Mouse (Mus musculus) lung, postnatal 0 days (tissue): Measurements from ENCODE around the gene Zfp874b.

ENCODE experiments used
- CTCF ChIP-seq: IDR thresholded peaks from 2 replicates; pipeline ENCODE4 v1.5.1; 2016; ENCODE audit warnings: antibody characterized with exemption, mild to moderate bottlenecking
- EP300 ChIP-seq: IDR thresholded peaks from 2 replicates; pipeline ENCODE4 v1.6.1; 2016; ENCODE audit warnings: antibody characterized with exemption, mild to moderate bottlenecking, control low read depth

- TF ChIP-seq EP300 (no peak; the same call in 1 of the 2 replicates), CTCF (no peak)
Observed at GRCm38 (mm10) chr13:67452021-67452309, 32.1 kb downstream of the Zfp874b start.
